Mouse (Mus musculus) neural tube, embryonic 10.5 days (tissue): ENCODE measurements at regions not wholly inside any gene's neighbourhood (a gene's known extent, or its start where the extent isn't known, plus 50 kb on each side); places are given as distances from the start of the nearest gene placed in this dataset.

Experiments
- DNase-seq: peaks from one replicate; pipeline ENCODE4 v3.0.0-alpha.2; 2017; ENCODE audit warnings: low spot score; ENCODE audit errors: extremely low spot score

DNA sequence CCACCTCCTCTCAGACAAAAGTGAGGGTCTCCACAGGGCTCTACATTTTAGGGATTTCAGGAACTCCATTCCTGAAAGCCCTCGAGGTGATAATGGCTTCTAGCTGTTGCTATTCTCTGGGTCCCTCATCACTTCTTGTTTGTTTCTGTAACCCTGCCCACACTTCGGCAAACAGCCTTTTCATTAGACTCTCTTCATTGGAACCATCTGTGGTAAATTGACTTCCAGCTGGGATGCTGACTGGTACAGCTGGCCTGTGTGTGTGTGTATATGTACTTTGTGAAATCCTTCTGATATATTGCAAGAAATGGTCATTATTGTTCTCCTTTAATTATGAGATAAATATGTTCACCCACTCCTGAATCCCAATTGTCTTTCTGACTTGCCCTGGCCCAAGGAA is 50.3 kb downstream of the Gm10192 start:
- DNase-seq: no peak

DNA sequence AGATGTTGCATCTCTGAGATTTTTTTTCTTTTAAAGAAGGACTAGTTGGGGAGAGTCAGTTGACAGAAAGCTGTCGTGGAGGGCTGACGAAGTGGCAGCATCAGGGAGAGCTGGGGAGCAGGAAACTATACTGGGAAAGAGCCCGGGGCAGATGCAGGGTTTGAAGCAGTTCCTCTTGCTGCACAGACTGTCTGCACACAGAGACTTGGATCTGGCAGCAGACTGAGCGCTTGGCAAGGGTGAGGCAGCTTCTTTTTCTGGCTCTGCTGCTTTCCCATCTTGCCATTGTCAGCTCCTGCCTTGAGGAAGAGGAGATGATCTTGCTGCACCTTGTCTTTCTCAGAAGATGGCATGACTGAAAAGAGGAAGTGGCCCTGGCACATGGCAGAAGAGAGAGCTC is 55.2 kb downstream of the Gm10192 start:
- no peak for DNase-seq

DNA sequence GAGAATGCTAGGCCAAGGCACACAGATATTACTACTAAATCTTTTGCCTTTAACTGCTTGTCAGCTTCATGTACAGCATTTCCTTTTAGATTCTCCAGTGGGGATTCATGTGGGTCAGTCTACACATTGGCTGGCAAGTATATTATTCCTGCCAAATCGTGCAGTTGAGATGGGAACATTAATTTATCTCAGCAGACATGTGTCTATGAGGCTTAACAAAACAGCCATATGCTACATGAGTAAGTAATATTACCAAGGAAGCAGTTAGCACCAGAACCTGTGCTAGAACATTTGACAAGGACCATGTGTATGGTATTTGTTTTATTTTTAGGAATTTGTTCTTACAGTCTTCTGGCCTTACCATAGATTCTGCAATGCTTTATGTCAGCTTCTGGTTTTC is 59.1 kb downstream of the Gm10192 start:
- DNase-seq: no peak

GRCm38 (mm10) chr4:97121952-97122351 is 61.0 kb downstream of the Gm10192 start:
- no peak for DNase-seq

- no peak for DNase-seq
Measured at GRCm38 (mm10) chr4:97119459-97119858, 63.5 kb downstream of the Gm10192 start.

DNA sequence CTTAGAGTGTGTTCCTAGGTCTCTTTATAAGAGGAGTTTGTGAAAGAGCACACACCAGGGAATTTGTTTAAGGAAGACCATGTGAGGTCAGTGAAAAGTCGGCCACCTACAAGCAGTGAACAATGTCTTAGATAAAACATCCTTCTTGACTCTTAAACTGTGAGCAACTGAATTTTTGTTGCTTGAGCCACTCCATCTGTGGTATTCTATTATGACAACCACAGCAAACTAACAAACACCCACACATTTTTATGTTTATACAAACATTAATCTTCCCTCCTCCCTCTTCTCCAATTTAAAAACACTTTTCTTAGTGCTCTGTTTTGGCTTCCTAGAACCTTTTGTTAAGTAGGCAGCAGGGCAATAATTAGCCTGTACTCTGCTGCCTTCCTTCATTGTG is 66.0 kb downstream of the Gm10192 start:
- no peak for DNase-seq

GRCm38 (mm10) chr4:97102752-97103052 is 80.3 kb downstream of the Gm10192 start:
- DNase-seq: no peak

DNA sequence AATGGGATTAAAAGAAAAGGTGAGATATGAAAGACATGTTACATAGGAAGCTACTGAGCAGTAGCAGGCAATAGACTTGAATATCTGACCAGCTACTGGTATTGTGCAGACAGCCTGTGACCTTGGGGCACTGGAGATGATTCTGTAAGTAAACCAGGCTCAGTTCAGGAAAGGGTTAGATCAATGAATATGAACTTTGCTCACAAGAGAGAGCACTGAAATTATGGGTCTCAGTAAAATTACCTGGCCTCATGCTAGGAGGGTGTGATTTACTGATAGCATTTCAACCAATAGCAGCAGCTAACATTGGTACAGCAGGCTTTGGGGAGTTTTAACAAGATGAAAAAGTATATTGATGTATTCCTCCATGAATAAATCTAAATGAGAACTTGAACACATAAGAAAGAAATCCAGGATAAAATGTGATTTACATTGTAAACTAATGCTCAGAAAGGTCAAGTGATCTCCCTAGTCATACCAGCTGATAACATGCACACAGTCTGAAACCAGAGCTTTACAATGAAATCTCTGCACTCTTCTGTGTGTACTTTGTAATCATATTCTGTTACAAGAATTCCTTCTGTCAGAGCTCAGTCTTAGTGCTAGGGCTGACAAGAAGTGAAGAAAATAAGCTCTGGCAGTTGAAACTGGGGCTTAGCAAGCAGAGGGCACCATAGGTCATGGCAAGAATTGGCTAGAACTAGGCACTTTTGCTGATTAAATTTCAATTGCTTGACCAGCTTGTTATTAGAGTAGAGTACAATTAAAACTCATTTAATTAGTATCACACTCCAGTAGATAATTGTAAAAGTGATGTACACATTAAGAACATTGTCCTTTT is 80.8 kb downstream of the Gm10192 start:
- no peak for DNase-seq

DNA sequence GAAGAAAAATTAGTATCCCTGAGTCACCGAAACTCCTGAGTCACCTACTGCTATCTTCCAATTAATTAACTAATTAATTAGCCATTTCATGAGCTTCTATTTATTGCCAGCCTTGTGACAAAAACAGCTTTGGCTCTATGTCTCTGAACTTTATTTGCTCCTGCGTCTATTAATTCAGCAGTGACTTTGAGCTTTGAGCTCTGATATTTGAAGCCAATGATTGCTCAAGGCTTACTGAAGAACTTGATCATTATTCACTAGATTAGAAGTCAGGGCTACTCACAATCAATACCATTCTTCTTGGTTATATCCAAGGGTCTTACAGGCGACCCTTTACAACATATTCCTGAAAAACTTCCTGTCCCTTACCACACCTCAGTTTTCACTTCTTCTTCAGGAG is 83.2 kb downstream of the Gm10192 start:
- DNase-seq: no peak

DNA sequence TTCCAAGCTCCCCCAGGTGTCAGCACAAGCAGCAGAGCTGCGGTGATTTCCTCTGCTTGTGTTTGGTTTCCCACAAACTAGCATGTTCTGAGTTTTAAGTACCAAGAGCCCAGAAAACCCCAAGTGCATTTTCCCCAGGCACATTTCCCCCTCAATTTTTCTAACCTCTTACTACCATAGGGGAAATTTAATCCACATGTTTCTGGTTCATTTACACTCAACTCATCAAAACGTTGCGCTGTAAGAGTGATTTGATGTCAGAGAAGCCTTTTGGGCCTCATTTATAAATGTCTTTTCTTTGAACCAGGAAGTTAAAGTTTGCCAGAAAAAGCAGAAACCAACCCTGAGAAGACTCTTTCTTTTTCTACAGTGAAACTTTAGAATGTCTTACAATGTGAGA is 89.4 kb downstream of the Gm10192 start:
- no peak for DNase-seq

DNA sequence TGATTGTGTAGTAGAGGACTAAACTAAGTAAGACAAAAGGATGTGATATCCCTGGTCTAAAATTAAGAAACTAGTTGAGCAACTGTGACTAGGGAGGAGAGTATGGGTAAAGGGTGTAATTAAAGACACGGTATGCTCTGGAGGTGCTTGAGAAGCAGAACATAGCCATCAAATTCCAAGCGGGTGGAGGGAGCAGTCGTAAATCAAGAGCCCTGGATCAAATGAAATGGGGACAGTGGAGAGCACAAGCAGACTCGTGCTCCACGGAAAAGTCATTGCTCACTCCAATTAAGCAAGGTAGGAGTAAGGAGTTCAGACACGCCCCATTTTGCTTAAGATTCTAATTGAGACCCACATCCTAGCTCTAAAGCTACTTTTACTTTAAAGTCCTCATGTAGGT is 132.2 kb downstream of the Gm10192 start:
- DNase-seq: no peak

DNA sequence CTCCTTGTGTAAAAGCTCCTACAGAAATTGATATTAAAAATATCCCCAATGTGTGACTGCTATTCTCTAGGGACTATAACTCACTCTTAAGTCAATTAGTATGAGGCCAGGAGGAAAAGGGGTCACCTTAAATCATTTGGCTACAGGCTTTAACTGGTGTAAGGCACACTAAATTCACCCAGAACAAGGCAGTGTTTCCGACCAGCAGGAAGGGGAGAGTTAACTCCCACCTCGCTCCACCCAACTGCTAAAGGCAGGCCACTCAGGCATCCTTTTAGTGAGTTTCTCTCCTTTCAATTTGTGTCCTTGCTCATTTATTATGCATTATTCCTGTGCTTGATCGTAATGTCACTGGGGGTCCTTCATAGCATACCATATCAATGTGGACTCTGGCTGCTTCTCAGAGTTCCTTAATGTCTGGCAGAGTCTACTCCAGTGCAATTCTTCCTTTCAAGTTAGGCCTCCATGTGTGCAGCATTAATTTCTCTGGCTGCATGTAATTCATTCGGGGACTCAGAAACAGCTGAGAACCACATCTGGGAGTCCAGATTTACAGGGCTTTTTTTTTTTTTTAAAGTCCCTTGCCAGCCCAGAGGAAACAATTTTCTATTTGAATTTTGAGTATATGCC is 133.8 kb downstream of the Gm10192 start:
- peak; percentile 14 for DNase-seq

GRCm38 (mm10) chr4:97037693-97038348 is 145.1 kb downstream of the Gm10192 start:
- peak; percentile 39 for DNase-seq

GRCm38 (mm10) chr4:97028938-97029337 is 154.0 kb downstream of the Gm10192 start:
- DNase-seq: no peak

DNA sequence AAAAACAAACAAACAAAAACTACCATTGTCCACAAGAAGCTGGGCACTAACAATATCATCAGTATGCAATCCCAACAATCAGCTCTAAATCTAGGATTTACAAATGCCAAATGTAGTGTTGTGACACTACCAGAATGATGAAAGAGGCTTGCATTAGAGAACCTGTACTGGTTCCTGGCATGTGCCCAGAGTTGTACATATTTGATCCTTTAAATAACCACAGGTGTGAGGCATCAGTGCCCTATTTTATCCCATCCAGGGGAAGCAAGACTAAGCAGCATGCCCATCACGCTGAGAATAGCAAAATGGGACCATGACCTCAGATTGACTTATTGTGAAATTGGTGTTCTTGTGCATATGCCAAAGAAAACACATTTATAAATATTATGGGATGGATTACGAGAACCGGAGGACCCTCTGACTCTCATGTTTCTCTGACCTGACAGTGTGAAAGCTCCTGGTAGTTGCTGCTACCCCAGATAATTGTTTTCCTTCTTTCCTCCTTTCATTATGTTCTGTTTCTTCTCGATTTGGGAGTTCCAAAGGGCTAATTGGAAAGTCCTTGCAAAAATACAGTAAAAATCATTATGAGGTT is 157.4 kb downstream of the Gm10192 start:
- DNase-seq: no peak

- no peak for DNase-seq
Measured at GRCm38 (mm10) chr4:97001321-97001720, 181.6 kb downstream of the Gm10192 start.

DNA sequence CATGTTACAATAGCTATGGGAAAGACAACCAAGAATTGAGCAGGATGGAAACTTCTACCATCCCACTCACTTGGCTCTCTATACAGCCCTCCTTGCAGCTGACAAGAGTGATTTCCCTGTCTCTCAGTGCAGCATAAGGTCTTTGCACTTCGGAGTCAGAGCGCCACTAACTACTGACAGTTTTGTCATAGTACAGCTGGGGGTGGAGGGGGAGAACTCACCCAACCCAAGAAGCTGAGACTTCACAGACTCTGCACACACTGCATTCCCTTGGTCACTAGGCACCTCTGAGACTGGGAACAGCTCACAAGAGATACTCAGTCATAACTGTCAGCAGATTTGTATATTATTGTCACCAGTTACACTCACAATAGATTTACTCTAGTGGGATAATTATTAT is 195.3 kb upstream of the Gm12695 start:
- no peak for DNase-seq

- DNase-seq: no peak
Measured at GRCm38 (mm10) chr4:96979876-96980275, 194.9 kb upstream of the Gm12695 start.

GRCm38 (mm10) chr4:96974935-96975334 is 189.9 kb upstream of the Gm12695 start:
- DNase-seq: no peak

GRCm38 (mm10) chr4:96973804-96974203 is 188.8 kb upstream of the Gm12695 start:
- DNase-seq: no peak

GRCm38 (mm10) chr4:96969199-96969598 is 184.2 kb upstream of the Gm12695 start:
- DNase-seq: no peak

GRCm38 (mm10) chr4:96968545-96969164 is 183.7 kb upstream of the Gm12695 start:
- no peak for DNase-seq
